Mouse (Mus musculus) lung, adult 2 months (tissue): ENCODE measurements around the gene Cfdp1.

Experiments used
- CTCF ChIP-seq: fragments of 200-500 bp; IDR thresholded peaks from 2 replicates; pipeline ENCODE4 v1.5.1; 2011; ENCODE audit warnings: mild to moderate bottlenecking, low read length, control low read depth; ENCODE audit not compliant: insufficient read depth
- POLR2A ChIP-seq: fragments of 200-500 bp; IDR thresholded peaks from 2 replicates; pipeline ENCODE4 v1.6.1; 2011; ENCODE audit warnings: low read depth, mild to moderate bottlenecking, control low read depth, low read length, borderline replicate concordance; ENCODE audit errors: extremely low read depth

GRCm38 (mm10) chr8:111889931-111890910 is 36.1 kb upstream of the Cfdp1 start:
- TF ChIP-seq CTCF (no peak), POLR2A (no peak)
